Mouse (Mus musculus): ENCODE data around the gene Casp9. TPM values are rescaled to one million over a fixed set of nuclear protein-coding genes. Genes with fewer than 3 reads are reported as not detected.

Gene Casp9
- total RNA-seq, 1 experiment from 2014 or later = 12.1 TPM

DNA sequence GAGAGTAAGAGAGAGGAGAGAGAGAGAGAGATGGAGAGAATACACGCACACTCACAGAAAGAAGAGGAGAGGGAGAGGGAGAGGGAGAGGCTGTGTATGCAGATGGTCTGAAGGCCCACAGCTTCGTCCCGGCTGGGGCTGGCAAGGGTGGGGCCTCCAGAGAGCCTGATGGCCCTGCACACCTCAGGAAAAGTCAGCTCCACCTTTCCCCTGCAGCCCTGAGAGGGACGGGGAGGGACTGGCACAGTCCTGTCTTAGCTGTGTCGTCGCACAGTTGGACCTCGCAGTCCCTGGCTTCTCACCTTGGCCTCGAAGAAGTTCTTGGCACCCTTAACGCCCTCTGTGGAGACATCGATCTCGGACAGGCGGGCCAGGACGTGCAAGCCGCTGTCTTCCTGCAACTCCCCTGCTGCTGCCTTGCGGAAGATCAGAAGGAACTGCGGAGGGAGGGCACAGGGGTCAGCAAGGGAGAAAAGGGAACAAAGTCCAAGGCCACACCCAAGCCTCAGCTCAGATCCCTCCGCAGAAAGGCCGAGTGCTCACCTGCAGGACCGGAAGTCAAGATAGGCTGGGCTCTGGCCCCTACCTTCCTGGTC, 66.9 kb downstream of the Casp9 start:
- no peak for ATAC-seq (replicated peaks; ENCODE audit: low read depth, poor library complexity, severe bottlenecking)

DNA sequence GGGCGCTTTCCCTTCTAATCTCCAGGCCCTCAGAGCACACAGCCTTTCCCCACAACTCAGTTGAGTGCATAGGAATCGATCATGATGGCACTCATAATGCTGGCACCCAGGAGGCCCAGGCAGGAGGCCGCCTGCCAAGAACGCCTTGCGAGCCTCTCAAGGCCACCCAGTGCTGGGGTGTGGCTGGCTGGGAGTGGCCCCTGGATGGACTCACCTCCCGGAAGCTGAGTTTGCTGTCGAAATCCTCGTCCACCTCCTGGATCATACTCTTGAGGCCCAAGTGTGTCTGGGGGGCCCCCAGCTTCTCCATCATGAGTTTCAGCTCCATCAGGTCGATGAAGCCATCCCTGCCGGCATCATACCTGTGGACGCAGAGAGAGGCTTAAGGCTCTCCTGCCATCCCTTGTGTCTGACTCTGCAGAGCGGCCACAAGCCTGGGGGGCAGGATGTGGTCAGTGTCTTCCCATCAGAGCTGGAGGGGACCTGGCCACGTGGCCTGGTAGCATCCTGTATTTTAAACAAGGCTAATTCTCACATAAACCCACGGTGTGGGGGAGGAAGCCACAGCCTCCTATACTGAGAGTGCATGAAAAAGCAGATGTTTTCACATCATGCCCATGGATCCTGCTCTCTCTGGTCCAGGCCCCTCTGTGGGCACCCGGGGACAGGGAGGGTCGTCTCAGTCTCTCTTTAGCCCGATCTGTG, 68.3 kb downstream of the Casp9 start:
- ATAC-seq (replicated peaks; ENCODE audit: low read depth, poor library complexity, severe bottlenecking) = peak; percentile 30; the same call in 1 of the 2 replicates

DNA sequence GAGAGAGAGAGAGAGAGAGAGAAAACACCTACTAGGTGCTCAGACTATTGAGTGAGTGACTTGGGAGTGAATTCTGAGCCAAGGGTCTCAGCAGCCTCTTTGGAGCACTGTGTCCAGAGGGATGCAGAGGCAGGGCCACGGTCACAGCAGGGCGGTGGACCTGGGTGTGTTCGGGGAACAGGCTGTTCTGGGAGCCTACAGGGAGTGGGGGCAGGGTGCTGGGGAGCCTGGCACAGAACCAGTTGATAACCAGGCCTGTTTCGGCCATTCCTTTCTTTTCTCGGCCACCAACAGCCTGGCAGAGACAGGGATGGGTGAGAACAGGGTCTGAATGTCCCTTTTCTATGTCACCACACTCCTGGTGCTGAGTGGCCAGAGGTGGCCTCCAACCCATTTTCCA, 69.5 kb downstream of the Casp9 start:
- ATAC-seq (replicated peaks; ENCODE audit: low read depth, poor library complexity, severe bottlenecking) = no peak

DNA sequence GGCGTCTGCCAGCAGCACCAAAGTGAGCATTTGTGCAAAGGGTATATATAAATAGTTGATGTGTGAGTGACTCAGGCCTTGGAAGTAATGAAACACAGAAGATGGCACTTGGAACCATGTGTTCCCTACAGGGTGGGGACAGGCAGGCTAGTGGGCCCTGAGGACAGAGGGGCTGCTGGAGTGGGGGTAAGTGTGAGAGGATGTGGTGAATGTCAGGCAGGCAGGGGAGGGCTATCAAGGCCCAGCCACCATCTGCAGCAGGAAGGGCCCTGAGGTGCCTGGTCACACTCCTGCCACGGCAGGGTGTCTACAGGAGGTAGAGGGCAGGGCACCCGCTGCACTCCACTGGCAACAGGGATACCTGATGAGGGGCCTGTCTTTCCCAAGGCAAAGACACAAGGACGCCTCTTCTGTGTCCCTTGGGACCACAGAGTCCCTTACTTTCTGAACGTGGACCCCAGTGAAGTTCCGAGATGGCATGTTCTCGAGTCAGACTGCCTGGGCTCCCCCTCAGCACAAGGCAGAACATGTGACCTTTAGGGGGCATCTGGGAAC, 70.4 kb downstream of the Casp9 start:
- ATAC-seq (replicated peaks; ENCODE audit: low read depth, poor library complexity, severe bottlenecking) = no peak; the same call in 1 of the 2 replicates

DNA sequence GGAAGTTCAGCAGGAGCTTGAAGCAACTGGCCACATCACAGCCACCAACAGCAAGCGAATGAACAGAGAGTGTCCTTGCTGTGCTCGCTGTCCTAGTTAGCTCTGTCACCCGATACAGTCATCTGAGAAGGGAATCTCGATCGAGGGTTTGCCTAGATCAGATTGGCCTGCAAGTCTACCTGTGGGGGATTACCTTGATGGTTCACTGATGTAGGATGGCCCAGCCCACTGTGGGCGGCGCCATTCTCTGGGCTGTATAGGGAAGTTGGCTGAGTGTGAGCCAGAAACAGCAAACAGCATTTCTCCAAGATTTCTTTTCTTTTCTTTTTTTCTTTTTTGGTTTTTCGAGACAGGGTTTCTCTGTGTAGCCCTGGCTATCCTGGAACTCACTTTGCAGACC, 71.1 kb downstream of the Casp9 start:
- ATAC-seq (replicated peaks; ENCODE audit: low read depth, poor library complexity, severe bottlenecking) = no peak

DNA sequence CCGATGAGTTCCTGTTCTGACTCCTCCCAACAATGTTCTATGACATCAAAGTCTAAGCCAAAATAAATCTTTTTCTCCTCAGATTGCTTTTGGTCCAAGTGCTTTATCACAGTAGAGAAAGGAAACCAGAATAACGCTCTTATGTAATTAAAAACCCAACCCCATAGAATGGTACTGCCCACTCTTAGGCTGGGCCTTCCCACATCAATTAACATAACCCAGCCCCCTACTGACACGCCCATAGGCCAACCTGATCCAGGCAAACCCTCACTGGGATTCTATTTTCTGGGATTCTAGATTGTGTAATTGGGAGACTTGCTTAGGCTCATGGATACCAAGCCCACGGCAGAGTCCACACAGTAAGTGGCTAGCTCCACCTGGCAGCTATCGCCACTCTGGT, 71.6 kb downstream of the Casp9 start:
- ATAC-seq (replicated peaks; ENCODE audit: low read depth, poor library complexity, severe bottlenecking) = no peak

Other genes with a start within 250 kb of the Casp9 start
- not detected in 2 replicates for gene Fblim1, start 187.5 kb upstream of the Casp9 start, total RNA-seq (2017)
- 0.29 and 0.32 TPM in 2 replicates for gene Tmem82, start 175.0 kb upstream of the Casp9 start, total RNA-seq (2017)
- 0.09 TPM in 1 of 2 replicates, not detected in the other for gene Slc25a34, start 169.8 kb upstream of the Casp9 start, total RNA-seq (2017)
- gene Plekhm2, start 128.7 kb upstream of the Casp9 start, total RNA-seq (2017) = 3.8 and 6.3 TPM in 2 replicates
- 8.9 and 13.9 TPM in 2 replicates for gene Rsc1a1, start 108.0 kb upstream of the Casp9 start, total RNA-seq (2017)
- gene Ddi2, start 70.2 kb upstream of the Casp9 start, total RNA-seq (2017) = 27.4 and 30.6 TPM in 2 replicates
- gene Agmat, start 46.9 kb upstream of the Casp9 start, total RNA-seq (2017) = not detected in 2 replicates
- 4.9 and 9.0 TPM in 2 replicates for gene Dnajc16, start 2.7 kb upstream of the Casp9 start, total RNA-seq (2017)
- gene Cela2a, start 32.5 kb downstream of the Casp9 start, total RNA-seq (2017) = not detected in 2 replicates
- gene Ctrc, start 52.7 kb downstream of the Casp9 start, total RNA-seq (2017) = not detected in 2 replicates
- gene Efhd2, start 81.3 kb downstream of the Casp9 start, total RNA-seq (2017) = 32.6 and 46.1 TPM in 2 replicates
- not detected in 2 replicates for gene Fhad1, start 221.5 kb downstream of the Casp9 start, total RNA-seq (2017)